Mouse (Mus musculus) frontal cortex, postnatal 14 days (tissue): ENCODE data around the gene Dvl2.
A peak's percentile ranks its signal among the peaks of the same experiment; 100 is the strongest.
"Not testable (repeated sequence)": the region's sequence is repeated elsewhere in the genome, so short reads cannot be mapped to it uniquely, and the experiment has no call there.

Experiments
- DNase-seq, 2 experiments: peaks; one replicate each; pipeline ENCODE4 v3.0.0; 2022; ENCODE audit warnings: low spot score in 2 of 2

The Dvl2 gene

DNA sequence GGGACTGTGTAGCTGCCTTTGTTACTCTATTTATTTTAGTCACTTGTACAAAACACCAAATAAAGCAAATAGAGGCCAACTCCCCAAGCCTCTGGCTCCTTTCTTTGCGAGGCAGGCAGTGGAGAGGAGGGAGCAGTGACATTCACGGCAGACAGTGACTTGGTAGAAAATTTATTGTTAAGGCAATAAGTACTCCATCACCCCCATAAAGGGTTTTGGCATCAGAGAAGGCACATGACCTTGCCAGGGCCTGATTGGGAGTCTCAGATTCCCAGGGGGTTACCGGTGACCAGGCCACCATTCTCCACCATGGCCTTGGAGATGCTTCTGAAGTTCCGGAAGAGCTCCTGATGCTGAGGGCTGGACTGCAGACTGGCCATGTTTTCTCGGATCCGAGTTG lies 9.6 kb downstream of the Dvl2 start:
- no peak for DNase-seq

DNA sequence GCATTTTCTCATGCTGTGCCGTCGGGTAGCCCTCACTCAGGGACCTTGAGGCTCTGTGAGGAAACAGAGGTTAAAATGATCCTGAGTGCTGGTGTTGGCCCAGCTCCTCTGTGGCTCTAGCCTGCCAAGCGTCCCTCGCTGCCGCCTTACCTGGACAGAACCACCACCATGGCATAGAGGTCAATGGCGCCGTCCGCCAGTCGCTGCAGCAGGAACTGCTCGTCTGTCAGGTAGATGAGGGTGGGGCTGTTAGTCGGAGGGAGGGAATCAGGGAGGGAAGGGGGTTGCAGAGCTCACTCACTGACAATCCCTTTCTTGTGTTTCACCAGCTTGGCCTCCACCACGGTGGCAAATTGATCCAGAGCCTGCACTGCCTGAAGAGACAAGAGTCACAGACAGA lies 10.2 kb downstream of the Dvl2 start:
- DNase-seq = no peak

DNA sequence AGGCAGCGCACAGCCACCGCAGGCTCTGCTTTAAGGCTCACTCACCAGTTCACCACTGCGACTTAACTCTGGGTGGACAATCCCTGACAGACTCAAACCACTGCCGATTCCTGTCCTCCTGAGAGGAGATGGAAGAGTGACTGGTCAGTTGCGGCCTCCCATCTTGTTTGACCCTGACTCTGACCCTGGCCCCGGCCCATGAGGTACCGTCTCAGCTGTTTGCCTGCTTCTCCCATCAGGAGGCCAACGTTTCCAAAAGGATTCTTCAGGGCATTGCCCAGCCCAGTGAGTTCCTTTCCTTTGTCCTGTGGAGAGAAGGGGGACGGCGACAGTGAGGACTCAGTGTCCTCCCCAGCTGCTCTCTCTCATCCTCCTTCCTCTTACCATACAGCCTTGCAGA lies 10.6 kb downstream of the Dvl2 start:
- DNase-seq = no peak

DNA sequence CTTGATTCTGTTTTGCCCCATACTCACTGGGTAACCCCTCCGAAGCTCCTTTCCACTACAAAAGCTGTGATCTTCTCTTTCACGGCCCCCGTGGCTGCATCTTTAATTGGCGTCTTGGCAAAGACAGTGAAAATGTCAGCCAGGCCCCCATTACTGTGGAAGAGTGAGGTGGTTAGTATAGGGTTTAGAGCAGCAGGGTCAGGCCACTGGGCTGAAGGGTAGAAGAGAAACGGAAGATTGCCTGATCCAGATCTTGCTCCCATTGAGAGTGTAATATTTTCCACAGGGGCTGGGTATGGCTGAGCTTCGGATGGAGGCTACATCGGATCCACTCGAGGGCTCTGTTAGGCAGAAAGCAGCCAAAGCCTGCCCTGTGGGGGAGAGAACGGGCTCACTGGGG lies 12.5 kb downstream of the Dvl2 start:
- no peak for DNase-seq

DNA sequence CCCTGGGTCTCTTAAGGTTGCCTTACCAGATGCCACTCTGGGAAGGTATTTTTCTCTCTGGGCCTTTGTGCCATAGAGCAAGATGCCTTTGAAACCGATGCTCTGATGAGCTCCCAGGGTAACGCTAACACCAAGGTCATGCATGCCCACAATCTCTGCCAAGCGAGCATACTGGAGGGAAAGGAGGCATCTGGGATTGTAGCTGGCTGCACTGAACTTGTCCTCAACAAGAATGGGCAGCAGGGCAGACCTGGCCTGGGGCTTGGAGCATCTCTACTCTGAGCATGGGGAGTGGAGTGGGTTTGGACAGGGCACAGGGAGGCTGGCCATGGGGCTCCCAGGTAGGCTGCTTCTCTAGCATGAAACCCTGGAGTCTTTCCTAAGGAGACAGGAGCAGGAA lies 13.0 kb downstream of the Dvl2 start:
- DNase-seq = no peak

DNA sequence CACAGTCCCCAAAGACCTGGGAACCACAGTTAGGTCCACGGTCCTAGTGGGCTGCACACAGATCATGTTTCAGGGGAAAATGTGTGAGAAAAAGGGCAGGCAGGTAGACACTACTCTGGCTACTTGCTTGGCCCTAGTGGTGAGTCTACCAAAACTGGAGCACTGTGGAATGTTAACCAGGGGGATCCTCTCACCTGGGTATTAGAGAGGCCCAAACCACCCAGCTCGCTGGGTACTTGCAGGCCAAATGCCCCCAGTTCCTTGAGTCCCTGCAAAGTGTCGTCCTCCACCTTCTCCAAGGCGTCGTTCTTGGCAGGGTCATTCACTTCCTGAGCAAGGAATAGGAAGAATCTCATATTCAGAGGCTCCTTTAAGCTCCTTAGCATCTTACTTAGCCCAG lies 13.7 kb downstream of the Dvl2 start:
- no peak for DNase-seq

DNA sequence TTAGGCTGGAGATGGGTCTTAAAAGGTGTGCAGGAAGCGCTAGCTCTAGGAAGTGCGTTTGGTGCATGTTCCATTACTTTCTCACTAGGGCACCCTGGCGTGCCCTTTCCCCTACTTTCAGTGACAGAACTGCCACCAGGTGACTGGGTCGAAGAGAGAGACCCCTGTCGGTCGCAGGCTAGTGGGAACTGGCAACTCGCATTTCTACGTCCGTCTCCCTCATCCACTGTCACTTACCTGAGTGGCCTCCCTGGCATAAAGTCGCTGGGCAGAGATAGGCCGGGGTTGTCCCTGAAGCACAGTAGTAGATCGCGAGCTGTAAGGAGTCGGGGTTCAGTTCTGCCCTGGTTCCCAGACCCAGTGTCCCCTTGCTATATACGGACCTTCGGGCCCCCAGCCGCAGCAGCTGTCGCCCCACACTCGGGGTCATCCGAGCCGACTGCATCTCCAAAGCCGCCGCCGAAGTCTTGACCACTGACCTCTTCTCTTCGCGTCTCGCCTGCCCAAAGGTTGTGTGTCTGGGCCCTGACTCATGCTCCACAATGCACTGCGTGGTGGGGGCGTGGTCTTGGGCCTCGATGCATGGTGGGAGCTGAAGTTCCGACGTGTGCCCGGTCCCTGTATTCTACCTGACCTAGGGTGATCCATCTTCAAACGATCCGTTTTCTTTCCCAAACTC lies 14.6 kb downstream of the Dvl2 start, which contains the start of gene Acadvl:
Gene Acadvl (minus strand): TSS at position 532 of the 679 bp plus-strand sequence.
- peak; percentile 74 to 81 for DNase-seq

DNA sequence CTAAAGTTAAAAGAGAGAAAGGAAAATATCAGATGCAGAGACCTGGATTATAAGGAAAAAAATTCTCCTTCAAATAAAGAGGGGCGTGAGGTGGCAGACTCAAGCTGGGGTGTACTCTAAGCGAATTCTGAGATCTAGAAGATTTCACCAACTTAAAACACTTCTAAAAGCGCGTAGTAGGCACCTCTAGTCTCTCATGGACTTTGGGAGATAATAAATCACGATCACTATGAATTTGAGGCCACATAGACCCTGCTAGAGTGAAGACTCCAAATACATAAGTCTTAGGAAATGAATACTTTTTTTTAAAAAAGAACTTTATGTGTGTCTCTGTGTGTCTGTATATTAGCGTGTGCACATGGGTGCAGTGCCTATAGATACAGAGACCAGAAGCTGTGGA lies 15.3 kb downstream of the Dvl2 start:
- no peak for DNase-seq

DNA sequence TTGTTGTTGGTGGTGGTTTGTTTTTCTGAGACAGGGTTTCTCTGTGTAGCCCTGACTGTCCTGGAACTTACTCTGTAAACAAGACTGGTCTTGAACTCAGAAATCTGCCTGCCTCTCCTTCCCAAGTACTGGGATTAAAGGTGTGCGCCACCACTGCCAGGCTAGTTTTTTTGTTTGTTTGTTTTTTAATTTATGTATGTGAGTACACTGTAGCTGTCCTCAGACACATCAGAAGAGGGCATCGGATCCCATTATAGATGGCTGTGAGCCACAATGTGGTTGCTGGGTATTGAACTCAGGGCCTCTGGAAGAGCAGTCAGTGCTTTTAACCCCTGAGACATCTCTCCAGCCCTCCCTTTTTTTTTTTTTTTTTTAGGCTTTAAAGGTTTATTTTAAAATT lies 15.8 kb downstream of the Dvl2 start:
- not testable (repeated sequence) for DNase-seq

DNA sequence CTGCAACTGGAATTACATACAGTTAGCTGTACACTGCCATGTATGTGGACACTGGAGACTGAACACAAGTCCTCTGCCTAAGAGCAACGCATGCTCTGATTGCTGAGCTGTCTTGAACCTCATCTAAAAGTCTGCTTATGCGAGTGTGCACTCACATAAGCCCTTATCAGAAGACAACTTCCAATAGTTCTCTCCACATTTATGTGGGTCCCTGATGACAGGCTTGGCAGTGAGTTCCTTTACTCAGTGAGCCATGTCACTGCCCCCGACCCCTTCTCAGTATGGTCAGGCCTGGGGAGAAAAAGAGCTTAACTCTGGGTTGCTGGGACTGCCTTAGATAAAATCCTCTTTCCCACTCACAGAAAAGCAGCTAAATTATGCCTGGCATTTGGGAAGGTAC lies 16.3 kb downstream of the Dvl2 start, which contains the start of gene Dlg4:
Gene Dlg4 (plus strand): TSS at position 274 of the 400 bp plus-strand sequence.
- no peak for DNase-seq

DNA sequence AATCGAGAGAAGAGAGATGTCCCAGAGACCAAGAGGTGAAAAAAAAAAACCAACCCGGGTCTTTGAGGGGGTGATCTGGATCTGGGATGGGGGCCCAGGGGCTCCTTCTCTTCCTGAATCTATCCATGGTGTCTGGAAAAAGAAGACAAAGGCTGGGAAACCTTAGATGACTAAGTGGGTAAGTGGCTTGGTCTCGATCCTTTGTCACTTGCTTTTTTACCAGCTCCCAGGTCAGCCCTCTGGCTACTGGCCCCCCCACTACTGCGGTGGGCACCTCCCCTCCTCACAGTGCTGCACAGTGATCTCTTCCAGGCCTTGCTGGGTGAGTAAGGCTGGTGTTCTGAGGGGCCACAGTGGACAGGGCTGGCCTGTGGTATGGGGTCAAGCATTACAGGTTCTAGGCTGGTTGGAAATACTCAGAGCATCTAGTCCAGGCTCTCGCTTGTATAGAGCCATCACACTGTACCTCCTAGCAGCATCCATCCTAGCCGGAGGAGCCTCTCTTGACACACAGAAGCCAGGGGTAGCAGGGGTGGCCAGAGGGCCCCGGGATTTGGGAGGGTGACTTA lies 16.9 kb downstream of the Dvl2 start:
- DNase-seq = no peak

DNA sequence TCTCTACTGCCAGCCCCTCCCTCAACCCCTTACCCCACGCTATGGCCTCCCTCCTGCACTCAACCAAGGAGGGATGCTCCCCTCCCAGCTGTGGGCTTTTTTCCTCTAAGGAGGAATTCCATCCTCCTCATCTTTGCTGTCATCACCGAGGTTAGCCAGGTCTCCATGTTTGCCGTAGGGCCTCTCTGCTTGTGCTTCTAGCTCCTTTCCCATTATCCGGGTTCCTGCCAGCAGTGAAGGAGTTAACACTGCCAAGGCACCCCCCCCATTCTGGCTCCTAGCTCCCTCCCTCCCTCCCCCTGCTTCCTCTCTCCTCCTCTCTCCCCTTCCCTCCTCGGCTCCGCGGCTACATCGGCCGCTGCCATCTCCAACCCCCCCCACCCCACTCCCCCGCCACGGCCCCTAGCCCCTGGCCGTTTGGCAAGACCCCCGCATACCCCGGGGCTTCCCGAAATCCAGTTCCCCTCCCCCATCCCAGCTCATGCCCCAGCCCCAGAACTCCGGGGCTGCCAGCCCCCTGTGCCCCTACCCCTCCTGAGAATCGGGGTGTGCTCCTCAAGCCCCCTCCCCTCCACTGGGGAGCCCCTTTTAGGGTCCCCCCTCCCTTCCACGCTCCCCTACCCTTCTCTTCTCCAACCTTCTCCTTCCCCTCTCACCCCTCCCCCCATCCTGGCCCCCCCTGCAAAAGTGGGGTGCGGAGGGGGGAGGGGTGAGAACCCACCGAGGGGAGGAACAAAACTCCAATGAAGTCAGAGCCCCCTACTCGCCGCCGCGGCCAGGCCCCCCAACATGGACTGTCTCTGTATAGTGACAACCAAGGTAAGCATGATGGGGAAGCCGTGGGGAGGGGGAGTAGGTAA lies 18.0 kb downstream of the Dvl2 start:
- DNase-seq = peak in 1 of 2 experiments; percentile 65

DNA sequence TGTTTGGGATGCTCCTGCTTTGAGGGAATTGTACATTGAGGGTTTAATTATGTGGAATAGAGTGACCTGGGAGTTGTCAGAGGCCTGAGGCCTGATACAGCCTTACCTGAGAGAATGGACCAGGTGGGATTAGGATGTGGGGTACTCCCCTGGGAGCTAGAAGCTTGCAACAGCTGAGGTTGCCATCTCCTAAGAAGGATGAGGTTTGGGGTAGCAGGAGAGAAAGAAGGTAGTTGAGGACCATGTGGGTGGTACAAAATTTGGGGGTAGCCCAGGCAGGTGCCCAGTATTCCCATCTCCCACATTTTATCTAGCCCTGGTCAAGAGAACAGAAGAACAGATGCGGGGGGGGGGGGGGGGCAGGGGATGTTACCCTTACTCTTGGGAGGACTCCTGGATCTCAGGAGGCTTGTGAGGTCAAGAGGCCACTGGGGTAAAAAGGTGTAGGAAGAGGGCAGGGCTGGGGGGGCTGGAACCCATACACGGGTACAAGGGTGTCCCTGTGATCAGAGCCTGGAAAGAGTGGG lies 19.2 kb downstream of the Dvl2 start:
- no peak for DNase-seq

DNA sequence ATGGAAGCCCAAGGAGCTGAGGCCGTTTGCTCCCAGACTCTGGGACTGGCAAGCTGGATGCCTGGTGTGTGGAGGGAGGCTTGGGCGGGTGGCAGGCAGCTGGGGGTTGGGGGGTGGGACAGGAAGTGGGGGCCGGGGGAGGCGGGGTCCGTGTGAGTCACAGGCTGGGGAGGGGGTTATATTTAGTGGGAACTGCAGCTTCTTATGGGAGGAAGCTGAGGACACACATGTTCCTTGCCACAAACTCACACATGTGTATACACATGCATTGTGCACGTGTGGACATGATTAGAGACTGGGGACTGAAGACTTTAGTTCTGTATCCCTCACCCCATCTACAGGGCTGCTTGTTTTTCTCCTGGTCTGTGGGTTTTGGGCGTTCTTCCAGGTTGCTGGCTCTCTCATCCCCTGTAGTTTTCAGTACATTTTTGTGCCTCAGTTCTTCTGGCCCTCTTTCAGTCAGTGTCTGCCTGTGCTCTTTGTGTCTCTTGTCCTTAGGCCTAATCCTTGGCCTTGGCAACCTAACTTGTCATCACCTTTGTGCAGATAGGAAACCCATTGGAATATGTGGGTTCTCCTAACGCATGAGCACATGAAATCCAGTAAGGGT lies 19.7 kb downstream of the Dvl2 start:
- no peak for DNase-seq

DNA sequence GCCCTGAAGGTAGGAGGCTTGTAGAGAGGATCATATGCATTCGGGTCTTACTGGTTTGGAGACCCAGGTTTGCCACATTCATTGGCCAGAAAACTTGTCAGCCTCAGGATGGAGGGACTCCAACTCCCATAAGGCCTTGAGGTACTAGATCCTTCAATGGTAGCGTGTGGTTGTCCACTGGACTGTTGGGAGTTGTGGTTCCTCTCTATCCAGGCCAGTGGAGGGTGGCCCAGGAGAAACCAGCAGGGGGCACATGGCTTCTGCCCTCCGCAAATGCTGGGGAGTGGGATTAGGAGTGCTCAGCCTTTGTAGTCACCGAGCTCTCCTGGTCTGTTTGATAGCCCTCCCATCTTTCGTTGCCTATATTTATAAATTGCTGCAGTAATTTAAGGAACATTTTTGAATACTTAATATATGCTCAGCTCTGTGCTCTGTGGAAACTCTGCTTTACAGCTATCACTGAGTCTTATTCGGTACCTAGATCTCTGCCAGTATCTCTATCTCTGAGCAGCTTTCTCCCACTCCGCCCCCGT lies 20.4 kb downstream of the Dvl2 start:
- peak in 1 of 2 experiments; percentile 78 for DNase-seq

DNA sequence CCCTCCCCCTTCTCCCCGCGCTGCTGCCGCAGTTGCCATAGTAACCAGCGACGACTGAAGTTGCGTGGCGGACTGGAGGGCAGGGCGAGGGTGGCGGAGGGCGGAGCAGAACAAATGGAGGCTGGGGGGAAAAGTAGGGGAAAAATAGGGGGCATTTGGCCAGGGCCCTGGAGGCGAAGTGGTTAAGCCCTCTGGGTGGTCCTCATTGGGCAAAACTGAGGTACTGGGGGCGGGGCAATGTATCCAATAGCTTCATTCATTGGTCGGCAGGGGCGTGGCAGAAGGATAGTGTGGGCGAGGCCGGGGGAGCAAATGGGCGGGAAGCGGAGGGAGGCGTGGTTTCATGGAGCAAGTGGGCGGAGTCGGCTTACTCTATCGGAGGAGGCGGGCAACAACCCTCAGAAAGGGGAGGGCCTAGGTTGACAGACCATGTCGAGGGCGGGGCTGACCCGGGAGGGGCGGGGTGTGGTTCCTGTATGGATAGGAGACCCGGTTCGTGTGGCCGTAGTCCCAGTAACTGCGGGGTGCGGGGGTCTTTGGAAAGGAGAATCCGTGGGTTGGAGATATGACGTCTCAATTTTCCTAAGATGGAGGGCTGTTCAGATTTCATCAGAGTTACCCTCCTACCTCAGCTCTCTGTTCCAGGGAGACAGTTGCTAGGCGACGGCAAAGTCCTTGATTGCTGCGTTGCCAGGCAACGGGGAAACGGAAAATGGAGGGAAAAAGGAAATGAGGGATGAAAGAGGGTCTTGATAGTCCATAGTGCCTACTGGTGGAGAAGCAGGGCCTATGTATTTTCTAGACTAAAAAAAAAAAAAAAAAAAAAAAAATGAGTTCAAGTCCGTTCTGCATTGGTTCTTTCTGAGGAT lies 21.1 kb downstream of the Dvl2 start:
- peak; percentile 97 to 98 for DNase-seq

DNA sequence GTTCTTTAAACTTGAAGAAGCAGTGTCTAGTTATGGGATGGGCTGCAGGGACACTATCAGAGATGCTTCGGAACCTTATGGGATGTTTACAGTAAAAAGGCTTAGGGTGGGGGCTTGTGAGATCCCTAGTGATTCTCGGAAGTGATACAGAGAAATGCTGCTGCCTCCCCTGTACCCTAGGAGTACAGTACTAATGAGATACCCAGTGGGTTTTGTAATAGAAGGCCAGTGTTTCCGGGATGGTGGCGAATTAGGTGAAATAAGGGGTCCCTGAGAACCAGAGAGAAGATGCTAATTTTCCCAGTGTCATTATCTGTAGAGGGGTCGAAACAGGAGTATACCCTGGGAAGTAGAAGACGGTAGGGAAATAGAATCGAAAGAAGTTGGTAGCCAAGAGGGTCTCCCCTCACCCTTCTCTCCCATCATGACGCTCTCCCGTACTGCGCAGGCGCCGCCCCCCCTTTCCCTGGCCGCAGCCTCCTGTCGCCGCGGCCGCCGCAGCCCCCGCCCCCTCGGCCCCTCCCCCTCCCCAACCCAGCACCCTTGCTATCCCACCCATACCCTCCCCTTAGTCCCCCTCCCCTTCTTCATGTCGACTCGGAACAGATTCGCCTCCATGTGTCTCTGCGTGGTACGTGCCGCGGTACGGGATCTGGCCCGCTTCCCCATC lies 23.2 kb downstream of the Dvl2 start:
- DNase-seq = no peak

DNA sequence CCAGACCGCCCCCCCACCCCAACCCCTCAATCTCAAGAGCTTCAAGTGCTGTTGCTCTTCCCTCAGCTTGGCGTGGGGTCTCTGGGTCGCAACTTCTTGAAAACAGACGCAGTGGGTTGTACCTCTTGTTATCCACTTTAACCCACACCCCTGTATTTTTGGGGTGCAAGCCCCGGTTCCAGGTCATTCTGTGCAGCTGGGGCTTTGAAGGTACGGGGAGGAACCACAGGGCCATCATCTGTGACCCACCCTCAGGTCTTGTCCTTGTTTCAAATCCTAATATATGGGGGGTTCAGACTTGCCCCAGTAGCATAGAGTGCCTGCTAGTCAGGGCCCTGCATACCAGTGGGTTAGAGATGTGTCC lies 23.7 kb downstream of the Dvl2 start:
- DNase-seq = no peak

DNA sequence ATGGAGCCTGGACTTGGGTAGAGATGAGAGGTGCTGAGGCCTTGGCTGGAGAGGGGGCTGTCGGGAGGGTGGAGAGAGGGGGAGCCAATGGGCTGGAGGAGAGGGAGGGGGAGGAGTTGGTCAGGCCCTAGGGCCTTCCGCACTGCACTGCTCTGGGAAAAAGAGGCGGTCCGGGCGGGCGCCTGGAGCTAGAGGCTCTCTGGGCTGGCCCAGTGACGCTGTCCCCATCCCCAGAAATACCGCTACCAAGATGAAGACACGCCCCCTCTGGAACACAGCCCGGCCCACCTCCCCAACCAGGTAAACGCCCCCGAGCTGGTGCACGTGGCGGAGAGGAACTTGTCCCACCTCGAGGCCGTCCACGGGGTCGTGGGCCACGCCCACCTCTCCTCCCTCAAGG lies 26.3 kb downstream of the Dvl2 start:
- DNase-seq = peak in 1 of 2 experiments; percentile 38

DNA sequence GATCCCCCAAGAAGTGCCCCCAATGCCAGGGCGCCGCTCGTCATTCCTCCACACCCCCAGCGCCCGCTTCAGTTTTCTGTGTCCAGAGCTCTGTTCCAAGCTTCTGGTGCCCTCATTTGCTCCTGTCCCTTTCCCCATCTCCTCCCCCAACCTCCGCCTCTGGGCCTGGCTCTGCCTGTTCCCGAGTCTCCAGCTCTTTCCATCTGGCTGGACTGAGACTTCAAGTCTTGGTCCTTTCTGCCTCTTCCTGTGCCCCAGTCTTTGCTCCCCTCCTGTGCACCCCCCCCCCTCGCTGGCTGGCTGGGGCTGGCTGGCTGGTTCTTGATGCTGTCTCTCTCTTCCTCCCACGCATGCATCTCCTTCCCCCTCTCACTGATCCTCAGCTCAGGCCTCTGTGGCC lies 27.0 kb downstream of the Dvl2 start:
- DNase-seq = peak in 1 of 2 experiments; percentile 30
